Mouse (Mus musculus) cerebellum, adult 8-10 months (tissue): ENCODE measurements around the gene Ppp1r21.

Experiments used
- DNase-seq: peaks from one replicate; pipeline ENCODE4 v3.0.0; 2022

Gene Ppp1r21

DNA sequence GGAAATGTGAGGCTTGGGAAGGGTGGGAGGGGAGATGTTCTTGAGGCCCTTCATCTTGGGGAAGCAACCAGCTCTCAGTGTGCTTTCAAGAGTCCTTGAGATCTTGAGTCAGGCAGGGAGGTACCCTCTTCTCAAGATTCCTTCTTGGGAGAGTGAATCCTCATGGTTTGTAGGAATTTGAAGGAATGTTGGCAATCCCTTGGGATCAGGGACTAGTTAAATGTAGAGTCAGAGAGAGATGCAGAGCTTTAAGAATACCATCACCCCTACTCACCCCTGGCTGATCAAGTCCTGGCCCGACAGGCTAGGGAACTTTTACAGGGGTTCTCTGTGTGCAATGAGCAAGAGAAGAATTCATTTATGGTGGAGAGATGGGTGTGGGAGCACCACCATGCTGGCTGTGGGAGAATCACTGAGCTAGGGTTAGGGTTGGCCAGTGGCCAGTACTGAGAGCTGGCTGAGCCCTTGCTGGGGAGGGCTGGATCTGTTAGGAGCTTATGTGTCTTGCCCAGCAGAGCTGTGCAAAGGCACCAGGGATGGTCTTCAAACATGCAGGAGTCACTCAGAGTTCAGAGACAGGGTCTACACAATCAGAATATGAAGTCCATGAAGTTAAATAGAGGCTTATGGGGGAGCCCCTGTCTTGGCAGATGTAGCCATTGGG lies 85.7 kb downstream of the Ppp1r21 start:
- DNase-seq: no peak

DNA sequence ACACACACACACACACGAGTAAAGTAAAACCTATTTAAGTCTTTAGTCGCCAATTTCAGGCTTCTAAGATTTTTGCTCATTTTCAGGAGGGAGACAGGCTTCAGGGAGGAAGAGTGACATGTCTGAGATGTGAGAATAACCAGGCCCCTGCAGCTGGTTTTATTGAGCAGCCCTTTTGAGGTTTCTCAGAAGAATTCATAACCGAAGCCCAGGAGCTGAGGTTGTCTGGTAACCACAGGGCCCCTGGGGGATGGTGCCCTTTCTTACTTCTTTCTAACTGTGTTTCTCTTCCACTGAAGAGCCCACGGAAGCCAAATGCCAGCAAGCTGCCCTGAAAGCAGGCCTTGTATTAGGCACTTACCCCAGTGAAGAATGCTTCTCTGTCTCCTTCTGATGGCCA lies 91.0 kb downstream of the Ppp1r21 start:
- DNase-seq: no peak

DNA sequence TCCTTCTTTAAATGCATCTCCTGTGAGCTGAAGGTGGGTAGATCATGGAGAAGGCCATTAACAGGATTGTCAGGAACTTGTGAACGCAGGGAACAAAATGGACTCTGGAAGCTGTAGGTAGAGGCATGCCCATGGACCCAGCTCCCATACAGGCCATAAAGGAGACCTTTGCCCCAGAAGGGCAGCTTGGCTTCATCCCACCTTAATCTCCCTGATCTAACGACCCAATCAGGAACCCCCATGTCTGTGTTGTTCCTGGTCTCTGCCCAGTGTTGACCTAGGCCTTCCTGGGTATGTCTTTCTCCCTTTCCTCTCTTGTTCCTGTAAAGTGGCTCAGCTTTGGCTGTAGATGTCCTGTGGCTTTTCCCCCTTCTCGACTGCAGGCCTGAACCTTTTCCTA lies 91.5 kb downstream of the Ppp1r21 start:
- no peak for DNase-seq

DNA sequence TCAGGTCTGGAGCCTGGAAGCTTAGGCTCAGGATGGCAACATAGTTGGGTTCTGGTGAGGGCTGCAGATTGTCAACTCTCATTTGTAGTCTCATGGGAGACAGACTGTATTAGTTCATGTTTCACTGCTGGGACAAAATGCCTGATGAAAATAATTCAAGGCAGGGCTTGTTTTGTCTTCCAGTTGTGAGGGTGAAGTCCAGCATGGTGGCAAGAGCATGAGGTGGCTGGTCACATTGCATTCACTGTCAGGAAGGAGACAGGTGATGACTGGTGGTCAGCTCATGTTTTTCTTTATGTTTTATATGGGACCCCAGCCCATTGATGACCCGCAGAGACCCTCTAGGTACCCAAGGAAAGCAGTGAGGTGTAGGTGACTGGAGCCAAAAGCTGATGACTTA lies 92.8 kb downstream of the Ppp1r21 start:
- DNase-seq: no peak

DNA sequence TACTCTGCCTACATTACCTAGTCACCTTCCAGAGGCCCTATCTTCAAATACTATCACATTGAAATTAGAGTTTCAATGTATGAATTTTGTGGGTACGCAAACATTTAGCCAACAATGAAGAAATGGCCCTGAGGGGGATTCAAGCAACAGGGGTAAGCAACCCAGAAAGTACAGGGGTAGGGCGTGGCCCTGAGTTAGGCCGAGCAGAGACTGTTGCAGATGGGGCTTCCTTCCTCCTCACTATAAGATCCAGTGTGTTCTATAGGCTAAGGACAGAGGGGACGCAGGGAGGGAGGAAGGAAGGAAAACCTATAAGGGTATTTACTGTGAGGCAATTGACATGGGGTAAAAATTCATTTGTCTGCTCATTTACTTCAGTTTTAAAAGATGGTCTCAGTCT lies 94.5 kb downstream of the Ppp1r21 start:
- DNase-seq: no peak

DNA sequence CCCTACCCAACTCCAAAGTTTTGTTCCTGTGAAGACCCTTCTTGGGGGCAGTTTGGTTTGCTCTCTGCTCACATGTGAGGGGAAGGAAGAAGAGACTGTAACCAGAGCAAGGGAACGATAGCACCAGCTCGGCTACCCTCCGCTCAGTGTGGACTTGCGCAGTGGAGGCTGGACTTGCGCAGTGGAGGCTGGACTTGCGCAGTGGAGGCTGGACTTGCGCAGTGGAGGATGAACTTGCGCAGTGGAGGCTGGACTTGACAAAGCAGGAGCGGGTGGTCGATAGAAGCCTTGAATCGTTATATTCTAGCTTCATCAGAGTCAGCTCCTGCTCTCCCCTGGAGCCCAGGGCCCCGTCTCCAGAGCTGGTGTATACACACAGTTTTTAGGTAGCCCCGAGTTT lies 95.4 kb downstream of the Ppp1r21 start:
- no peak for DNase-seq

DNA sequence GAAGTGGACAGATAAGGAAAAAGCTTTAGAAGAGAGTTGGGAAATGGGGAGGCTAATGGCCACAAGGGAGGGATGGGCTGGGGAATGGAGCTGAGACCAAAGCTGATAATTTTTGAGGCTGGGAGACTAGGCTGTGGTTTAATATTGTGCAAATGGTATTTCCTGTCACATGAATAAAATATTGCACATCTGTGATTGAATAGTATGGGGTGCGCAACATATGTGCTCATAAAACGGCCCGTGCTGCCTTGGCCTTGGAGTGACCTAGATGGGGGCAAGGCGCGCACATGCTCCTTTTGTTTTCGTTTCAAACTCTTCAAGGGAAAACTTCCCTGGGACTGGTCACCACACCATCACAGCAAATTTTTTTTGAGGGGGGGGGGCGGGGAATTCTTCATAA lies 96.0 kb downstream of the Ppp1r21 start:
- DNase-seq: no peak

DNA sequence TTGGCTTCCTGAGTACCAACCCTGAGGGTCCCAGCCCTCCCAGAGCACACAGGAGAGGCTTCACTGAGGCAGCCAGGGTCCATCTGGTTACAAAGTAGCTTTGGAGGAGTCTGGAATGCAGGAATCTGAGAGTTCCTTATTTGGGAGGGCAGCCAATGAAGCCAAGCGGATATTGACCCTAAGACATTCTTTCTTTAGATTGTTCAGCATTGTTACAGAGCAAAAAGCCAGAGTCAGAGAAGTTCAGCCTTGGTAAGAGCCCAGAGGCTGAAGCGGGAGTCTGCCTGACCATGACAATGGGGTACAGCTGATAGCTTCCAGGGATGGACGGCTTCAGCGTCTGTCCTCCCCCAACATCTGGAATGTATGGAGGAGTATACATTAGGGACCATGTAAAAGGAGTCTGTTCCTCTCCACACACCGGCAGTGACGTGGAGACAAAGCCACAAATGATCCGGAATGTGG lies 96.5 kb downstream of the Ppp1r21 start:
- DNase-seq: no peak

DNA sequence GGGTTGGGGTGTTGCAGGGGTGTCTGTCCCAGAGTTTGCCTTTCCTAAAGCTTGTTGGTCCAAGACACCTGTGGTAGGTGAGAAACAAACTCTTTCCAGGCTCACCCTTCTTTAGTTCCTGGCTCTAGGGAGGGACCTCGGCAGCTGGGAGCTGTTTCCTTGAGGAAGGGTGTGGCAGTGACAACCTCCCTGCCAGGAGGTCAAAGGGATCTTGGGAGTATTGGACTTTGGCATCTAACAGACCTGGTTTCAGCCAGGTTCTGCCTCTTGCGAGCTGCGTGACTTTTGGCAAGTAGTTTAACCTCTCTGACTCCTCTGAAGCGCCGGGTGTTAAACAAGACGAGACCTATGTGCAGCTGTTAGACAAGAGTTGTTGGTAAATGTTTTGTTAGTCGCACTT lies 97.2 kb downstream of the Ppp1r21 start:
- no peak for DNase-seq

DNA sequence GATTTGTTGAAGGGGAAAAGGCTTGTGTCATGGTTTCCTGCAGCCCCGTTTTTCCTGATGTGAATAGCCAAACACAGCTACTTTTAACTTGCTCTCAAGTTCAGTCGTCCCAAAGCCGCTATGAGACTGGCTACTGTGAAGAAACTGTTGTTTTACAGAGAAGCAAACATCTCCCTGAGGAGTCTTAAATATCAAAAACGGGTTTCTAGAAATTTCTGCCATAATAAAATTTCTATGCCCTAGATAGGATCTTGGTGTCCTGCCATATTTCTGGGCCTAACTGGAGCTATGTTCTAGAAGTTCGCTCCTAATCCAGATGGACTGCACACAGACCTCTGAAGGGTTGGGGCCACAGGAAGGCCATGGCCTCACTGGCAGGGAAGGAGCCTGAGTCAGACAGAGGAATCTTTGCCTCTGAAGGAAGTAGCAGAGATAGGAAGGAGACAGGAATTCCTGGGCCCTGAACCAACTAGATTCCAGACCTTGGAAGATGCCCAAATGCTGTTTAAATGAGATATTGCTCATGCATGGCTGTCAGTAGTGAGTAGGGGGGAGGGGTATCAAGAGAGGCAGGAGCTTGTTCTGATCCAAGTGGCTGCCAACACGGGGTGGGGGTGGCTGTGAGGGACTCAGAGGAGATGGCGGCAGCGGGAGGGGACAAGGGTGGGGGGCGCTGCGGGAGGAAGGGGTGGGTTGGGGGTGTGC lies 98.9 kb downstream of the Ppp1r21 start:
- no peak for DNase-seq

DNA sequence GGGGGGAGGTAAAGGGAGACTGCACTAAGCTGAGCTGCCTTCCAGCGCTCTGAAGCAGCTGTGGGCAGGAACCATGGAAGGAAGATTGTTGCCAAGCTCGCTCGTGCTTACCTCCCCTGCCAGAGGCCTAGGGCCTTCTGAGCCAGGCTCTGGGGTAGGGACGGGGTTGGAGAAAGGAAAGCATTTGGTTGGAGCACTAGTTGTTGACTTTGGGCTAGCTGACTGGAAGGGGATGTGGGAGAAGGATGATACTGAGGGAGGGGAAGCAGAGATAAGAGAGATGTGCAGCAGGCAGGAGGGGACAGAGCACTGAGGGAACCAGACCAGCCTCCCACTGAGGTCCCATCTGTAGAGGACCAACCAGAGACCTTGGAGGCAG lies 99.5 kb downstream of the Ppp1r21 start:
- DNase-seq: no peak

DNA sequence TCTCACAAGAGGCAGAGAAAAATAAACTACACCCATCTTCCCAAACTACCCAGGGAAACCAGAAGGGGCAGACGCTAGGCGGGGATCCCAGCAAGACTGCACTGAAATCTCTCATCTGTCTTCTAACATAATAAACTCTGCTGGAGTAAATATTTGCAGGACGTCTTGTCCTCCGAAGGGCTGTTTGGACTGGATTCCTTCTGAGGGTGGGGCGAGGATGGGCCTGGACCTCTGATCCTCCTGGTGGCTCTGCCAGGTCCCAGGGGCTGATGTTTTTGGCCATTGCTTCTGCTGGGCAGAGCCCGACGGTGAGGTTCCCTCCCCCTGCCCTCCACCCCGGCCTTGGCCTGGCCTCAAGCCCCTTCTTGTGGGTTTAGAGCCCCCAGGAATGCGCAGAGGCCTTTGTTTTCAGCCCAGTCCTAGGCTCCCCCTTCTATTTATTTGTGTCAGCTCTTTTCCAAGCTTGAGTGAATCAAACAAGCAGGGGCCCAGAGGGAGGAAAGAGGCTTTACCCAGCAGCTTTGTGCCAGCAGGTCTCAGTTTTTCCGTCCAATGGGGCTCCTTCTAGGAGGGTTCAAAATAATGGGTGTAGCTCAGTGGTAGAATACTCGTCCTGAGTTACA lies 100.1 kb downstream of the Ppp1r21 start:
- no peak for DNase-seq

DNA sequence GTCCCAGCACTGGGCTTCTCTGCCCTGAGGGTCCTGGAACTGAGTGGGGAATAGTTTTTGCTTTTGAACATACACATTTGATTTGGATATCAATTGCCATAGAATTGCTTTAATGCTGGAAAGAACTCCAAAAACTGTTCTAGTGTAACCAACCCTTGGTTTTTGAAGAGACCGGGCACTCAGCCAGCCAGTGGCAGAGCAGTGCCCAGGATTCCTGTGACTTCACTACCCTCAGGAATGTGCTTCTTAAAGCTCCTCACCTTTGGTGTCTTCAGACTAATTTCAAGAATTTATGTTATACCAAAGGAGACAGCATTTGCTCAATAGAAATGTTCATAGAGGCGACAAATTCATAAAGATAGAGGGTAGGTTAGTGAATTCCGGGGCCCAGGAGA lies 100.6 kb downstream of the Ppp1r21 start:
- no peak for DNase-seq

DNA sequence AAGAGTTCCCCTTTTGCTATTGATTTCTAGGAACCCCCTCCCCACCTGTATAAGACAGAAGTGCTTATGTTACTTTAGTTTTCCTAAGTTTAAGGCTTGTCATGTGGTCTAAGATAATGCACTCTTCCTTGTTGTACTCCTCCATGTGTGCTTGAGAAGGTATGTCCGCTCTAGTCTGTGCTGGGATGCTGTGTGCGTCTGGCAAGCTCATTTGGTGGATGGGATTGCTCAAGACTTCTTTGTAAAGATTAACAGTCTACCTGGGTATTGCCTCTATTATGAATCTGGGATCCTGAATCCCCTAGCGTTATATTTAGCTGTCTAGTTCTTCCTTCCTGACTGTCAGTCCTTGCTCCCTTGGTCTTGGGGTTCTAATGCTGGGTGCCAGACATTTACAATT lies 102.7 kb downstream of the Ppp1r21 start:
- no peak for DNase-seq

DNA sequence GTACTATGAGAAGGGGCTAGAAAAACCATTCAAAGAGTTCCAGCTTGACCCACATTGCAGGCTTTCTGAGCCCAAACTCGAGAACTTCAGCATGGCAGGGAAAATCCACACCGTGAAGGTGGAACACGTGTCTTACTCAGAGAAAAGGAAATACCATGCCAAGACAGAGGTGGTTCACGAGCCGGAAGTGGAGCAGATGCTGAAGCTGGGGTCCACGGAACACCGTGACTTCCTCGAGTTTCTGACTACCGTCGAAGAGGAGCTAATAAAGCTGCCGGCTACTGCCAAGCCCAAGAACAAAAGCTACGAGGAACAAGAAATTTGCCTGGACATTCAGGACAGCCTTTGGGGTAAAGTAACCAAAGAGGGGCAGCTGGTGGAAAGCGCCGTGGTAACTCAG lies 106.2 kb downstream of the Ppp1r21 start:
- no peak for DNase-seq

DNA sequence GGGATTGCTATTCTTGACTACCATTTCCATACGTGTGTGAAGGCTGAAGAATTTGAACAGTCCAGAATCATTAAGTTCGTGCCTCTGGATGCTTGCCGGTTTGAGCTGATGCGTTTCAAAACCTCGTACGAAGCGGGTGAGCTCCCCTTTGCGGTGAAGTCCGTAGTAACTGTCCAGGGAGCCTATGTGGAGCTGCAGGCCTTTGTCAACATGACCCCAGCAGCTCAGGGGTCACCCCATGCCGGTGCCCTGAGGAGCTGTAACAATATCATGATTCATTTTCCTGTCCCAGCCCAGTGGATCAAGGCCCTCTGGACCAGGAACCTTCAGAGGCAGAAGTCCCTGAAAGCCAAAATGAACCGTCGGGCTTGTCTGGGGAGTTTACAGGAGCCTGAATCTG lies 106.7 kb downstream of the Ppp1r21 start:
- no peak for DNase-seq
